In the genomic region with DNA sequence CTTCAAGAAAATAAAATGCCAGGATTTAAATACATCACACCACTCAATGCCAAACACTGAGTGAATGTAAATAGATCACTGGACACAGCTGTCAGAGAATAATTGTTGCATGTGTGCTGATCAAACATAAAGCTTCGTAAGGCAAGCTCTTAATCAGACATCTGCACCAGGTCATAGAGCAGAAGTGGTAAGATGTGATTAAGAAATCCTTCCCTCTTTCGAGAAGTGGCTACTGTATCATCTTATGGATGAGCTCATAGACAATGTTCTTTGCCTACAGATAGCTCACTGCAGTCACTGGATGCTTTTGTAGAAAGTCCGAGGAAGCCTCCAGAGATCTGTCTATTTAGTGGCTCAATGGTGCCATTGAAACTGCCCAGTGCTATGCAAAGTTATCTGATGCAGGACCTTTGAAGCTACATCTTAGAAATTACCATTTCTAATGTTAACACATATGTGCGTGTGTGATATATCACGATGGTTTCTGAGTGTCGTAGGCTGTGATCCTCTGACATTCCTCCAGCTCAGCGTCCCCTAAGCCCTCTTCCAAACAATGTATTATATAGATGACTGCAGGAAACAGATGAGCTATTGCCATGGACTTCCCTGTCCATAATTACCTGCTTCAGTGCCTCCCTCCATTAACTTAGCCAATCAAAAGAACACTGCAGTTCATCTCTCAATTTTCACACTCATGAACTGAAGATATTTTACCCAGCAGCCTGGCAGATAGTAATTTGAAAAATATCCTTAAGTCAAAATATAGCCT, we compare ENCODE assay signal across 23 mouse cellular contexts.
"Had no signal": no experiment of that assay in that cellular context is flagged by ENCODE, and none has a peak within 500 bp of the region (broad histone marks: within the 10 kb centered on the region; RNA-seq: fewer than 3 reads in every experiment).

No protein-coding gene starts in this region.

- H3K4me3 ChIP-seq: heart, embryonic 10.5 days; heart, embryonic 12.5 days; hindbrain, embryonic 10.5 days; hindbrain, embryonic 15.5 days; intestine, embryonic 15.5 days; layer of hippocampus, adult 2 months; left cerebral cortex, adult 2 months; limb, embryonic 10.5 days; limb, embryonic 12.5 days had no signal

- H3K36me3 ChIP-seq: heart, embryonic 10.5 days; heart, embryonic 12.5 days; hindbrain, embryonic 10.5 days; hindbrain, embryonic 15.5 days; intestine, embryonic 15.5 days; limb, embryonic 10.5 days; limb, embryonic 12.5 days had no signal

- H3K4me1 ChIP-seq: heart, embryonic 10.5 days; heart, embryonic 12.5 days; hindbrain, embryonic 10.5 days; hindbrain, embryonic 15.5 days; intestine, embryonic 15.5 days; limb, embryonic 10.5 days; limb, embryonic 12.5 days had no signal

- H3K27ac ChIP-seq: heart, embryonic 10.5 days; hindbrain, embryonic 10.5 days; hindbrain, embryonic 15.5 days; intestine, embryonic 15.5 days; layer of hippocampus, adult 2 months; left cerebral cortex, adult 2 months; limb, embryonic 10.5 days; limb, embryonic 12.5 days had no signal

- H3K9me3 ChIP-seq: heart, embryonic 10.5 days; heart, embryonic 12.5 days; hindbrain, embryonic 10.5 days; hindbrain, embryonic 15.5 days; intestine, embryonic 15.5 days; limb, embryonic 10.5 days; limb, embryonic 12.5 days had no signal

- H3K27me3 ChIP-seq: heart, embryonic 12.5 days; hindbrain, embryonic 15.5 days; intestine, embryonic 15.5 days; limb, embryonic 12.5 days had no signal

- DNase-seq: gastrocnemius, postnatal 14 days; gastrocnemius, postnatal 36 days; heart, adult 18-20 months; heart, postnatal 10 days; heart, postnatal 4 days; kidney, adult 18-20 months; kidney, adult 8-10 months; kidney, postnatal 10 days; kidney, postnatal 25 days; kidney, postnatal 4 days; liver had no signal

- ATAC-seq: inflammation-experienced regulatory T-cells, adult 6 months; intestine, embryonic 15.5 days; intestine, postnatal 0 days had no signal

- H3K4me2 ChIP-seq: heart, embryonic 12.5 days; hindbrain, embryonic 15.5 days; intestine, embryonic 15.5 days; limb, embryonic 12.5 days; liver, embryonic 11.5 days had no signal

- H3K9ac ChIP-seq: heart, embryonic 12.5 days; hindbrain, embryonic 15.5 days; intestine, embryonic 15.5 days; limb, embryonic 12.5 days had no signal
